Mouse (Mus musculus): Measurements from ENCODE around the gene Tsacc.

Tsacc gene

GRCm38 (mm10) chr3:88239446-88239845 is 57.4 kb downstream of the Tsacc start:
- DNase-seq (ENCODE audit: low read depth, low spot score): no peak

- no peak for DNase-seq (ENCODE audit: low read depth, low spot score)
These were observed 57.9 kb downstream of the Tsacc start for GRCm38 (mm10) chr3:88238866-88239391.

- DNase-seq (ENCODE audit: low read depth, low spot score): peak; percentile 62
These were observed 59.1 kb downstream of the Tsacc start for GRCm38 (mm10) chr3:88237556-88238194.

DNA sequence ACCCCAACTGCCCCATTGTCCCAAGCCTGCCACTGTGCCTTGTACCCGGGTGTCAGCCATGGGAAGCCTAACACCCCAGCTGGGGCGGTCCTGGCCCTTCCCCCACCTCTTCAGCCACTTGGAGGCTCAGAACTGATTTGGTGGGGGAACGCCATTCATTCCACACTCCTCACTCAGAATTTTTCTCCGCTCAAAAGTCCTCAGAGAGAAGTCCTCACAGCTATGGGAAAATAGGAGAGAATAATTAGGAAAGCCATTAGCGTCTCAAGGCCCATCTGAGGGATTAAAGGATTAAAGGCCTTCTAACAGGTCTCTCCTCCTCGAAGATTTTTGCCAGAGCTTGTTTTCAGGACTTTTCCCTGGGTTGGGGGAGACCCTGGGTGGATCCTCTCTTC is 59.6 kb downstream of the Tsacc start:
- no peak for DNase-seq (ENCODE audit: low read depth, low spot score)

- DNase-seq (ENCODE audit: low read depth, low spot score): no peak
These were observed 61.2 kb downstream of the Tsacc start for GRCm38 (mm10) chr3:88235616-88236015.

- peak; percentile 60 for DNase-seq (ENCODE audit: low read depth, low spot score)
These were observed 61.6 kb downstream of the Tsacc start for GRCm38 (mm10) chr3:88235216-88235615.

GRCm38 (mm10) chr3:88234041-88234440 is 62.8 kb downstream of the Tsacc start:
- DNase-seq (ENCODE audit: low read depth, low spot score): no peak

GRCm38 (mm10) chr3:88232851-88233649 is 63.7 kb downstream of the Tsacc start:
- no peak for DNase-seq (ENCODE audit: low read depth, low spot score)
